Mouse (Mus musculus): ENCODE data around the gene Smim13. TPM values are rescaled to one million over a fixed set of nuclear protein-coding genes. Genes with fewer than 3 reads are reported as not detected.
"Not testable (repeated sequence)": the region's sequence is repeated elsewhere in the genome, so short reads cannot be mapped to it uniquely, and the experiment has no call there.

The Smim13 gene
- total RNA-seq, 2 experiments from 2014 or later = 9.9 to 12.4 TPM

- ATAC-seq (ENCODE audit: poor library complexity, severe bottlenecking) = peak; percentile 35; the same call in 1 of the 2 replicates
These were observed 13.6 kb upstream of the Smim13 start for GRCm38 (mm10) chr13:41235845-41236741.

GRCm38 (mm10) chr13:41238035-41238804 is 11.4 kb upstream of the Smim13 start:
- no peak for ATAC-seq (ENCODE audit: poor library complexity, severe bottlenecking)

GRCm38 (mm10) chr13:41238805-41239130 is 10.9 kb upstream of the Smim13 start:
- peak; percentile 77 for ATAC-seq (ENCODE audit: poor library complexity, severe bottlenecking)

GRCm38 (mm10) chr13:41241557-41241956 is 8.1 kb upstream of the Smim13 start:
- ATAC-seq (ENCODE audit: poor library complexity, severe bottlenecking) = no peak

- ATAC-seq (ENCODE audit: poor library complexity, severe bottlenecking) = no peak
These were observed 5.3 kb upstream of the Smim13 start for GRCm38 (mm10) chr13:41244306-41244830.

- ATAC-seq (ENCODE audit: poor library complexity, severe bottlenecking) = peak; percentile 10
These were observed 708 bp upstream of the Smim13 start for GRCm38 (mm10) chr13:41248751-41249520.

GRCm38 (mm10) chr13:41250318-41250981 is 806 bp downstream of the Smim13 start:
- ATAC-seq (ENCODE audit: poor library complexity, severe bottlenecking) = peak; percentile 0; the same call in 1 of the 2 replicates

GRCm38 (mm10) chr13:41251232-41251631 is 1.6 kb downstream of the Smim13 start:
- ATAC-seq (ENCODE audit: poor library complexity, severe bottlenecking) = not testable (repeated sequence)

GRCm38 (mm10) chr13:41251667-41252066 is 2.0 kb downstream of the Smim13 start:
- ATAC-seq (ENCODE audit: poor library complexity, severe bottlenecking) = no peak

- ATAC-seq (ENCODE audit: poor library complexity, severe bottlenecking) = no peak
These were observed 2.5 kb downstream of the Smim13 start for GRCm38 (mm10) chr13:41252141-41252540.

- ATAC-seq (ENCODE audit: poor library complexity, severe bottlenecking) = no peak
These were observed 3.1 kb downstream of the Smim13 start for GRCm38 (mm10) chr13:41252736-41253135.

GRCm38 (mm10) chr13:41256126-41256525 is 6.5 kb downstream of the Smim13 start:
- ATAC-seq (ENCODE audit: poor library complexity, severe bottlenecking) = no peak

- no peak for ATAC-seq (ENCODE audit: poor library complexity, severe bottlenecking)
These were observed 7.3 kb downstream of the Smim13 start for GRCm38 (mm10) chr13:41256962-41257361.

GRCm38 (mm10) chr13:41257851-41258250 is 8.2 kb downstream of the Smim13 start:
- no peak for ATAC-seq (ENCODE audit: poor library complexity, severe bottlenecking)

GRCm38 (mm10) chr13:41261617-41262016 is 12.0 kb downstream of the Smim13 start:
- not testable (repeated sequence) for ATAC-seq (ENCODE audit: poor library complexity, severe bottlenecking)

GRCm38 (mm10) chr13:41263304-41264006 is 13.8 kb downstream of the Smim13 start:
- peak; percentile 79 for ATAC-seq (ENCODE audit: poor library complexity, severe bottlenecking)

- ATAC-seq (ENCODE audit: poor library complexity, severe bottlenecking) = no peak
These were observed 18.3 kb downstream of the Smim13 start for GRCm38 (mm10) chr13:41267827-41268408.

- ATAC-seq (ENCODE audit: poor library complexity, severe bottlenecking) = no peak
These were observed 24.4 kb downstream of the Smim13 start, which contains the start of gene Gm17364 for GRCm38 (mm10) chr13:41273927-41274650. Gene Gm17364, minus strand, starts transcription at chr13:41273977.

All from megakaryocyte, adult 5-6 weeks (primary cell).